Mouse (Mus musculus): ENCODE measurements around the gene Unc79.

Gene Unc79

GRCm38 (mm10) chr12:102948778-102949394 is at the start of gene Unc79:
TSS of gene Unc79 (plus strand) at chr12:102948859.
- no peak for DNase-seq (ENCODE audit: low spot score in 2 of 2)

- no peak for DNase-seq (ENCODE audit: low spot score in 2 of 2)
These were observed 49.6 kb upstream of the Unc79 start, which contains the start of gene Cox8c for GRCm38 (mm10) chr12:102899091-102899490. TSS of gene Cox8c (plus strand) at chr12:102899316.

GRCm38 (mm10) chr12:102908191-102908590 is 40.5 kb upstream of the Unc79 start:
- no peak for DNase-seq (ENCODE audit: low spot score in 2 of 2)

GRCm38 (mm10) chr12:102916073-102916472 is 32.6 kb upstream of the Unc79 start:
- DNase-seq (ENCODE audit: low spot score in 2 of 2): no peak

GRCm38 (mm10) chr12:102929764-102930163 is 18.9 kb upstream of the Unc79 start:
- DNase-seq (ENCODE audit: low spot score in 2 of 2): no peak

- no peak for DNase-seq (ENCODE audit: low spot score in 2 of 2)
These were observed 18.3 kb upstream of the Unc79 start for GRCm38 (mm10) chr12:102930335-102930734.

GRCm38 (mm10) chr12:102930789-102931188 is 17.9 kb upstream of the Unc79 start:
- DNase-seq (ENCODE audit: low spot score in 2 of 2): no peak

- DNase-seq (ENCODE audit: low spot score in 2 of 2): no peak
These were observed 12.8 kb upstream of the Unc79 start for GRCm38 (mm10) chr12:102935892-102936291.

GRCm38 (mm10) chr12:102945571-102945970 is 3.1 kb upstream of the Unc79 start:
- DNase-seq (ENCODE audit: low spot score in 2 of 2): no peak

GRCm38 (mm10) chr12:102947826-102948225 is 833 bp upstream of the Unc79 start:
- no peak for DNase-seq (ENCODE audit: low spot score in 2 of 2)

GRCm38 (mm10) chr12:102949395-102950208 is 943 bp downstream of the Unc79 start:
- no peak for DNase-seq (ENCODE audit: low spot score in 2 of 2)

- no peak for DNase-seq (ENCODE audit: low spot score in 2 of 2)
These were observed 11.6 kb downstream of the Unc79 start for GRCm38 (mm10) chr12:102960051-102960775.

- no peak for DNase-seq (ENCODE audit: low spot score in 2 of 2)
These were observed 12.4 kb downstream of the Unc79 start for GRCm38 (mm10) chr12:102961066-102961465.

GRCm38 (mm10) chr12:102964486-102964885 is 15.8 kb downstream of the Unc79 start:
- no peak for DNase-seq (ENCODE audit: low spot score in 2 of 2)

GRCm38 (mm10) chr12:102980584-102980983 is 31.9 kb downstream of the Unc79 start:
- no peak for DNase-seq (ENCODE audit: low spot score in 2 of 2)

- DNase-seq (ENCODE audit: low spot score in 2 of 2): no peak
These were observed 32.9 kb downstream of the Unc79 start for GRCm38 (mm10) chr12:102981543-102981942.

- no peak for DNase-seq (ENCODE audit: low spot score in 2 of 2)
These were observed 36.7 kb downstream of the Unc79 start for GRCm38 (mm10) chr12:102985401-102985800.

- DNase-seq (ENCODE audit: low spot score in 2 of 2): no peak
These were observed 39.1 kb downstream of the Unc79 start for GRCm38 (mm10) chr12:102987736-102988135.

- DNase-seq (ENCODE audit: low spot score in 2 of 2): no peak
These were observed 59.8 kb downstream of the Unc79 start for GRCm38 (mm10) chr12:103008491-103008890.

GRCm38 (mm10) chr12:103018161-103018560 is 69.5 kb downstream of the Unc79 start:
- no peak for DNase-seq (ENCODE audit: low spot score in 2 of 2)

GRCm38 (mm10) chr12:103036692-103037091 is 88.0 kb downstream of the Unc79 start:
- no peak for DNase-seq (ENCODE audit: low spot score in 2 of 2)

GRCm38 (mm10) chr12:103039332-103039731 is 90.7 kb downstream of the Unc79 start:
- DNase-seq (ENCODE audit: low spot score in 2 of 2): no peak

Data from spleen, postnatal 36 days (tissue).